Mouse (Mus musculus) thymus, adult 2 months (tissue): ENCODE results near the gene Aqp11. TPM values are rescaled to one million over a fixed set of nuclear protein-coding genes. Genes with fewer than 3 reads are reported as not detected.

Source experiments
- DNase-seq: peaks from one replicate; pipeline ENCODE4 v3.0.0; 2021
- H3K27ac ChIP-seq: fragments of 200-500 bp; 2 replicates; pipeline ENCODE4 v1.5.1; 2012; ENCODE audit warnings: low read length, control low read depth; ENCODE audit not compliant: control insufficient read depth, insufficient read depth
- H3K27me3 ChIP-seq: fragments of 200-500 bp; 2 replicates; pipeline ENCODE4 v1.6.1; 2012; ENCODE audit warnings: mild to moderate bottlenecking, low read length, moderate library complexity, mixed read lengths; ENCODE audit not compliant: control insufficient read depth, insufficient read depth
- H3K36me3 ChIP-seq: fragments of 200-500 bp; 2 replicates; pipeline ENCODE4 v1.6.1; 2012; ENCODE audit warnings: mild to moderate bottlenecking, low read length, moderate library complexity; ENCODE audit not compliant: control insufficient read depth, insufficient read depth
- H3K4me1 ChIP-seq: fragments of 200-500 bp; replicated peaks from 2 replicates; pipeline ENCODE4 v1.6.1; 2012; ENCODE audit warnings: low read length; ENCODE audit not compliant: control insufficient read depth, insufficient read depth
- H3K4me3 ChIP-seq: fragments of 200-500 bp; 2 replicates; pipeline ENCODE4 v1.5.1; 2012; ENCODE audit warnings: mild to moderate bottlenecking, low read length, control low read depth, moderate library complexity; ENCODE audit not compliant: control insufficient read depth, insufficient read depth
- CTCF ChIP-seq: fragments of 200-500 bp; IDR thresholded peaks from 2 replicates; pipeline ENCODE4 v1.5.1; 2012; ENCODE audit warnings: mild to moderate bottlenecking, control low read depth, low read length, moderate library complexity, borderline replicate concordance; ENCODE audit not compliant: control insufficient read depth, poor library complexity, insufficient read depth; ENCODE audit errors: extremely low read depth
- POLR2A ChIP-seq: fragments of 200-500 bp; IDR thresholded peaks from 2 replicates; pipeline ENCODE4 v1.6.1; 2012; ENCODE audit warnings: mild to moderate bottlenecking, low read length, control low read depth, moderate library complexity; ENCODE audit not compliant: control insufficient read depth, poor library complexity, insufficient read depth; ENCODE audit errors: extremely low read depth
- WGBS: fragments of 180-500 bp; shearing (Covaris S2); methylation state at CpG from one replicate; pipeline ENCODE4 v1.1.7; 2018; 5-methylcytosine and 5-hydroxymethylcytosine counted together
- polyA plus RNA-seq: library from polyadenylated mRNA; depleted of rRNA; stranded (reverse); fragments of >200 nt; gene quantifications from 2 replicates; pipeline ENCODE4 v1.2.3, GENCODE M21; 2012

Aqp11 gene
- polyA plus RNA-seq, 1 experiment = 395 TPM

DNA sequence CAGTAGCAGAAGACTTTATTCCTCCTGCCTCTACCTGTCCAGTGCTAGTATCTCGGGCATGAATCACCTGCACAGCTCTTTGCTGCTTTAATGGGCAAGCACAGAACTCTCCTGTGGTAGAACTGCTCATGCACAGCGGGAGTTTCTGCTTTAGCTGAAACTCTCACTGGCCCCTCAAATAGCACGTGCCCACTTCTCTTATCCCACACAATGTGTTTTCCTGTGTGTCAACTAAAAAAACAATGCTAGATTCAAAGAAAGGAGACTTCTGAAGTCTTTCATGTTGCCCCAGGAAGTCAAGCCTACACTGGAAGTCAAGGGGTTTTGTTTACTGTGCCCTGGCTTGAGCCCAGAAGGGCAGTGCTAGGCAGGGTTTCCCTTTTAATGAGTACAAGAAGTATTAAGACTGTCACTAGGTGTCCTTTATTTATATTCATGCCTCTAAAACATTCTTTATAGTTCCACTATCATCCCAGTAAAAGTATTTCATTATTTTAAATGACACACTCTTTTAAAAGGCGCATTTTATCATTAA is 2.1 kb downstream of the Aqp11 start:
- Histone ChIP-seq H3K36me3 (peaks cover 13% of the 10 kb centered on the region; the same call in 1 of the 2 replicates), H3K27ac (peak overlapping the region; percentile 92), H3K4me3 (peak overlapping the region; percentile 70), H3K4me1 (peaks cover 26% of the 10 kb centered on the region), H3K27me3 (no peaks in the 10 kb centered on the region)
- no peak for DNase-seq
- no peak for TF ChIP-seq POLR2A
- TF ChIP-seq CTCF = no peak
- 23% methylated on average over 4 of the region's 4 CpGs for WGBS

- H3K27ac ChIP-seq = peak overlapping the region; percentile 95
- no peak for TF ChIP-seq POLR2A
- no peak for TF ChIP-seq CTCF
- peaks cover 13% of the 10 kb centered on the region; the same call in 1 of the 2 replicates for H3K36me3 ChIP-seq
- peaks cover 28% of the 10 kb centered on the region for H3K4me1 ChIP-seq
- peak overlapping the region; percentile 52 for H3K4me3 ChIP-seq
- WGBS = 29% methylated on average over 8 of the region's 8 CpGs
- no peaks in the 10 kb centered on the region for H3K27me3 ChIP-seq
- no peak for DNase-seq
These were observed 3.1 kb downstream of the Aqp11 start for GRCm38 (mm10) chr7:97735021-97735420.

DNA sequence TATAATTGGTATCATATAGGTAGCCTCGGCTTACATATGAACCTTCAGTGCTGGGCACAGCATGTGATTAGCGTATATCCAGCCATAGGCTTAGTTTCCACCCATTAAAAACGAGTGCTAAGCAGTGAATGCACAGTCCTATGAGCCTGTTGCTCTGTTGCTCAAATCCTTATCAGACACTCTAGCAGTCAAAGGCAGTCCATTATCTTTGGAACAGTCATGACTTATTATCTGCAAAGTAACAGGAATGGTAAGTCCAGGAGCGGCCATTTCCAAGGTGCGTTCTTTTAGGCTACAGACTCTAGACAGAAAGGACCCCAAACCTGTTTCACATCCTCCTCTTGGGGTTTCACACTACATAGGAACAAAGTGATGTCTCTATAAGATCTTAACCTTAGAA is 4.5 kb downstream of the Aqp11 start:
- Histone ChIP-seq H3K4me3 (peak overlapping the region; percentile 25), H3K27ac (peak overlapping the region; percentile 95), H3K36me3 (peaks cover 24% of the 10 kb centered on the region), H3K27me3 (no peaks in the 10 kb centered on the region), H3K4me1 (peaks cover 26% of the 10 kb centered on the region)
- TF ChIP-seq POLR2A (no peak), CTCF (no peak)
- WGBS = 58% methylated on average over 5 of the region's 5 CpGs
- DNase-seq = no peak

DNA sequence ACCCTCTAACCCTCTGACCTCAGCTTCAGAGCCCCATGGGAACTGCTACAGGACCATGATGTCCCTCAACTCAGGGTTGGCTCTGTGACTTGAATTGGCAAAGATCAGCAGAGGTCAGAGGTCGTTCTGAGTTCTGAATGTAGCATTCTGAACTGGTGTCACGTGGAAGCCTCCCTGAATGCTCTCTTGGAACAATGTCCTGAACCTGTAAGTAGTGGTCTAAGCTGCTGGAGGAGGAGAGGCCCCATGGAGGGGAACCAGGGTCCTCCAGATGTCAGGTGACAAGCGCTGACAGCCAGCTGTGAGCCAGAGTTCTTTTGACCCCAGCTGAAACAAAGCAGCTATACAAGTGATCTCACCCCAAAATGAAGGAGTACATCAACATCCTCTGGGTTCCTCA is 7.7 kb downstream of the Aqp11 start:
- H3K4me3 ChIP-seq = peak overlapping the region; percentile 12
- peak; percentile 63 for DNase-seq
- 41% methylated on average over 3 of the region's 3 CpGs for WGBS
- H3K4me1 ChIP-seq = peaks cover 43% of the 10 kb centered on the region
- no peaks in the 10 kb centered on the region for H3K27me3 ChIP-seq
- H3K27ac ChIP-seq = peak overlapping the region; percentile 99
- H3K36me3 ChIP-seq = peaks cover 48% of the 10 kb centered on the region
- no peak for TF ChIP-seq CTCF
- TF ChIP-seq POLR2A = no peak

GRCm38 (mm10) chr7:97728666-97729614 is 9.1 kb downstream of the Aqp11 start:
- no peak for DNase-seq
- Histone ChIP-seq H3K27me3 (no peaks in the 10 kb centered on the region), H3K4me3 (peak overlapping the region; percentile 54), H3K4me1 (peaks cover 50% of the 10 kb centered on the region), H3K36me3 (peaks cover 52% of the 10 kb centered on the region), H3K27ac (peak overlapping the region; percentile 99)
- TF ChIP-seq POLR2A (no peak), CTCF (no peak)
- WGBS = 57% methylated on average over 14 of the region's 14 CpGs

- Histone ChIP-seq H3K36me3 (peaks cover 53% of the 10 kb centered on the region), H3K4me1 (peaks cover 52% of the 10 kb centered on the region), H3K4me3 (peak overlapping the region; percentile 24; the same call in 1 of the 2 replicates), H3K27ac (peak overlapping the region; percentile 98), H3K27me3 (no peaks in the 10 kb centered on the region)
- no peak for DNase-seq
- WGBS = 12% methylated on average over 7 of the region's 7 CpGs
- TF ChIP-seq CTCF = no peak
- TF ChIP-seq POLR2A = no peak
These were observed 11.3 kb downstream of the Aqp11 start for GRCm38 (mm10) chr7:97726778-97727177.

GRCm38 (mm10) chr7:97726080-97726479 is 12.0 kb downstream of the Aqp11 start:
- TF ChIP-seq POLR2A (no peak), CTCF (no peak)
- Histone ChIP-seq H3K27ac (peak overlapping the region; percentile 98), H3K27me3 (no peaks in the 10 kb centered on the region), H3K4me1 (peaks cover 49% of the 10 kb centered on the region), H3K4me3 (peak overlapping the region; percentile 5; the same call in 1 of the 2 replicates), H3K36me3 (peaks cover 53% of the 10 kb centered on the region)
- DNase-seq = no peak
- 58% methylated on average over 7 of the region's 7 CpGs for WGBS
